Mouse (Mus musculus) ES-E14 (cell line): ENCODE data around the gene Hmgn1.

Source experiments
- CHD2 ChIP-seq: IDR thresholded peaks from 2 replicates; pipeline ENCODE4 v1.6.1; 2014; ENCODE audit warnings: mild to moderate bottlenecking, low read depth, low read length, inconsistent platforms
- HCFC1 ChIP-seq: IDR thresholded peaks from 2 replicates; pipeline ENCODE4 v1.6.1; 2012; ENCODE audit warnings: low read length, inconsistent platforms, borderline replicate concordance; ENCODE audit not compliant: insufficient read depth
- MAFK ChIP-seq: IDR thresholded peaks from 2 replicates; pipeline ENCODE4 v1.6.1; 2014; ENCODE audit warnings: mild to moderate bottlenecking, low read depth, low read length, inconsistent platforms; ENCODE audit not compliant: insufficient read depth
- ZC3H11A ChIP-seq: IDR thresholded peaks from 2 replicates; pipeline ENCODE4 v1.6.1; 2012; ENCODE audit warnings: low read depth, mild to moderate bottlenecking, inconsistent platforms, low read length, borderline replicate concordance
- ZNF384 ChIP-seq: IDR thresholded peaks from 2 replicates; pipeline ENCODE4 v1.6.1; 2012; ENCODE audit warnings: low read depth, low read length, inconsistent platforms

- TF ChIP-seq MAFK (no peak), ZC3H11A (no peak), CHD2 (no peak), ZNF384 (no peak), HCFC1 (no peak)
These were observed 31.6 kb downstream of the Hmgn1 start for GRCm38 (mm10) chr16:96095966-96096365.
